Mouse (Mus musculus) midbrain, postnatal 0 days (tissue): ENCODE data around the gene Zfp563. TPM values are rescaled to one million over a fixed set of nuclear protein-coding genes. Genes with fewer than 3 reads are reported as not detected.

ENCODE experiments used
- ATAC-seq: fragments of 200-750 bp; cut with Nextera tagmentation; 2 replicates; pipeline ENCODE4 v1.8.0; 2017; ENCODE audit warnings: moderate number of reproducible peaks, mild to moderate bottlenecking, moderate TSS enrichment, moderate library complexity; ENCODE audit not compliant: low FRiP score
- DNase-seq: peaks from one replicate; pipeline ENCODE4 v3.0.0-alpha.2; 2015; ENCODE audit warnings: low spot score
- H3K27ac ChIP-seq: fragments of 300-500 bp; sonication (generic); 2 replicates; pipeline ENCODE4 v1.5.1; 2014; ENCODE audit warnings: low read depth, mild to moderate bottlenecking, low read length, mixed read lengths
- H3K27me3 ChIP-seq: fragments of 300-500 bp; sonication (generic); 2 replicates; pipeline ENCODE4 v1.6.1; 2014; ENCODE audit warnings: low read length, control low read depth, mixed read lengths; ENCODE audit not compliant: insufficient read depth
- H3K36me3 ChIP-seq: fragments of 300-500 bp; sonication (generic); 2 replicates; pipeline ENCODE4 v1.6.1; 2014; ENCODE audit warnings: low read length, control low read depth, mixed read lengths; ENCODE audit not compliant: insufficient read depth
- H3K4me1 ChIP-seq: fragments of 300-500 bp; sonication (generic); 2 replicates; pipeline ENCODE4 v1.6.1; 2014; ENCODE audit warnings: mild to moderate bottlenecking, control low read depth, antibody characterized with exemption, low read length, mixed read lengths; ENCODE audit not compliant: insufficient read depth
- H3K4me2 ChIP-seq: fragments of 300-500 bp; sonication (generic); 2 replicates; pipeline ENCODE4 v1.6.1; 2014; ENCODE audit warnings: low read depth, mild to moderate bottlenecking, low read length, mixed read lengths; ENCODE audit not compliant: poor library complexity, severe bottlenecking
- H3K4me3 ChIP-seq: fragments of 300-500 bp; sonication (generic); 2 replicates; pipeline ENCODE4 v1.5.1; 2014; ENCODE audit warnings: low read depth, mild to moderate bottlenecking, low read length, moderate library complexity
- H3K9ac ChIP-seq: fragments of 300-500 bp; sonication (generic); replicated peaks from 2 replicates; pipeline ENCODE4 v1.6.1; 2014; ENCODE audit warnings: mild to moderate bottlenecking, low read length, moderate library complexity, mixed read lengths; ENCODE audit not compliant: poor library complexity, severe bottlenecking
- H3K9me3 ChIP-seq: fragments of 300-500 bp; sonication (generic); 2 replicates; pipeline ENCODE4 v1.6.1; 2016; ENCODE audit warnings: low read length, control low read depth
- CTCF ChIP-seq: IDR thresholded peaks from 2 replicates; pipeline ENCODE4 v1.5.1; 2016; ENCODE audit warnings: antibody characterized with exemption, mild to moderate bottlenecking
- whole genome bisulfite sequencing: fragments of 180-500 bp; shearing (Covaris S2); extraction: QIAGEN DNeasy Blood & Tissue Kit; methylation state at CpG from one replicate; pipeline ENCODE4 v1.1.7; 2014; 5-methylcytosine and 5-hydroxymethylcytosine counted together
- polyA plus RNA-seq: library from polyadenylated mRNA; unstranded; fragments of >200 nt; fragmentation: Nextera tagmentation; extraction: Ambion mirVana; gene quantifications from 2 replicates; pipeline ENCODE4 v1.2.1, GENCODE M21; 2015
- total RNA-seq: library from RNA; depleted of rRNA; stranded (reverse); fragments of >200 nt; gene quantifications from 2 replicates; pipeline ENCODE4 v1.2.3, GENCODE M21; 2014; rRNA removed

The Zfp563 gene
- total and polyA plus RNA-seq, 2 experiments from 2014 or later: 11.7 to 21.9 TPM

GRCm38 (mm10) chr17:33092391-33093193 lies 3.5 kb downstream of the Zfp563 start:
- Histone ChIP-seq H3K36me3 (no peaks in the 10 kb centered on the region), H3K4me1 (peaks cover 4% of the 10 kb centered on the region; the same call in 1 of the 2 replicates), H3K27me3 (no peaks in the 10 kb centered on the region), H3K9me3 (no peaks in the 10 kb centered on the region), H3K9ac (peak overlapping the region; percentile 85), H3K27ac (peak overlapping the region; percentile 91), H3K4me3 (peak overlapping the region; percentile 71), H3K4me2 (peak overlapping the region; percentile 49)
- ATAC-seq (peak; percentile 77), DNase-seq (peak; percentile 88)
- TF ChIP-seq CTCF: no peak
- under 1% methylated on average over 31 of the region's 31 CpGs for WGBS

- Histone ChIP-seq H3K4me2 (no peak overlapping the region), H3K36me3 (no peaks in the 10 kb centered on the region), H3K4me1 (no peaks in the 10 kb centered on the region), H3K27ac (no peak overlapping the region), H3K27me3 (no peaks in the 10 kb centered on the region), H3K9me3 (no peaks in the 10 kb centered on the region), H3K4me3 (no peak overlapping the region), H3K9ac (no peak overlapping the region)
- ATAC-seq (no peak), DNase-seq (no peak)
- 94% methylated on average over 2 of the region's 2 CpGs for WGBS
- no peak for TF ChIP-seq CTCF
Observed at GRCm38 (mm10) chr17:33097396-33097795, 8.3 kb downstream of the Zfp563 start.

- Histone ChIP-seq H3K27me3 (no peaks in the 10 kb centered on the region), H3K9ac (no peak overlapping the region), H3K36me3 (no peaks in the 10 kb centered on the region), H3K27ac (no peak overlapping the region), H3K4me3 (no peak overlapping the region), H3K9me3 (no peaks in the 10 kb centered on the region), H3K4me2 (no peak overlapping the region), H3K4me1 (no peaks in the 10 kb centered on the region)
- no peak for TF ChIP-seq CTCF
- DNase-seq (no peak), ATAC-seq (no peak)
Observed at GRCm38 (mm10) chr17:33124546-33124945, 35.4 kb downstream of the Zfp563 start.

- Histone ChIP-seq H3K27ac (no peak overlapping the region), H3K27me3 (no peaks in the 10 kb centered on the region), H3K4me2 (no peak overlapping the region), H3K4me1 (no peaks in the 10 kb centered on the region), H3K36me3 (no peaks in the 10 kb centered on the region), H3K9ac (no peak overlapping the region), H3K4me3 (no peak overlapping the region), H3K9me3 (no peaks in the 10 kb centered on the region)
- no peak for TF ChIP-seq CTCF
- 56% methylated on average over 2 of the region's 2 CpGs for WGBS
- no peak for DNase-seq
- no peak for ATAC-seq
Observed at GRCm38 (mm10) chr17:33126257-33126656, 37.1 kb downstream of the Zfp563 start.

GRCm38 (mm10) chr17:33139261-33139820 lies 50.2 kb downstream of the Zfp563 start, which contains the start of gene Morc2b:
TSS of gene Morc2b (minus strand) at chr17:33139683.
- Histone ChIP-seq H3K27me3 (no peaks in the 10 kb centered on the region), H3K4me1 (no peaks in the 10 kb centered on the region), H3K27ac (no peak within 1 kb of the TSS), H3K9me3 (peaks cover 17% of the 10 kb centered on the region), H3K4me2 (no peak within 1 kb of the TSS), H3K4me3 (no peak within 1 kb of the TSS), H3K36me3 (no peaks in the 10 kb centered on the region), H3K9ac (no peak within 1 kb of the TSS)
- ATAC-seq: no peak
- DNase-seq: no peak
- 77% methylated on average over 18 of the region's 18 CpGs for whole genome bisulfite sequencing
- no peak for TF ChIP-seq CTCF

Other genes starting within 250 kb of the Zfp563 start
- gene Zfp870, start 197.7 kb upstream of the Zfp563 start, total RNA-seq: 6.7 and 8.1 TPM in 2 replicates
- 4.9 and 5.8 TPM in 2 replicates for gene Zfp870, start 197.7 kb upstream of the Zfp563 start, polyA plus RNA-seq
- gene Cyp4f14, start 172.0 kb upstream of the Zfp563 start, total RNA-seq: 1.2 TPM in 2 replicates
- gene Cyp4f14, start 172.0 kb upstream of the Zfp563 start, polyA plus RNA-seq: 0.56 and 0.77 TPM in 2 replicates
- 8.9 and 15.1 TPM in 2 replicates for gene Cyp4f13, start 141.9 kb upstream of the Zfp563 start, total RNA-seq
- gene Cyp4f13, start 141.9 kb upstream of the Zfp563 start, polyA plus RNA-seq: 8.0 and 8.7 TPM in 2 replicates
- 4.2 and 5.7 TPM in 2 replicates for gene Zfp472, start 123.5 kb upstream of the Zfp563 start, total RNA-seq
- 6.1 TPM in 2 replicates for gene Zfp472, start 123.5 kb upstream of the Zfp563 start, polyA plus RNA-seq
- 9.9 and 15.7 TPM in 2 replicates for gene Zfp952, start 96.2 kb upstream of the Zfp563 start, total RNA-seq
- gene Zfp952, start 96.2 kb upstream of the Zfp563 start, polyA plus RNA-seq: 12.1 TPM in 2 replicates
- gene Zfp763, start 55.9 kb upstream of the Zfp563 start, total RNA-seq: 10.8 and 20.8 TPM in 2 replicates
- 18.2 and 19.7 TPM in 2 replicates for gene Zfp763, start 55.9 kb upstream of the Zfp563 start, polyA plus RNA-seq
- gene 4921501E09Rik, start 21.3 kb upstream of the Zfp563 start, total RNA-seq: not detected in 2 replicates
- gene 4921501E09Rik, start 21.3 kb upstream of the Zfp563 start, polyA plus RNA-seq: not detected in 2 replicates
- gene Morc2b, start 50.4 kb downstream of the Zfp563 start, total RNA-seq: 0.09 and 0.11 TPM in 2 replicates
- gene Morc2b, start 50.4 kb downstream of the Zfp563 start, polyA plus RNA-seq: 0.15 and 0.27 TPM in 2 replicates
- not detected in 2 replicates for gene Olfr55, start 79.1 kb downstream of the Zfp563 start, total RNA-seq
- gene Olfr55, start 79.1 kb downstream of the Zfp563 start, polyA plus RNA-seq: not detected in 2 replicates
- gene Olfr239, start 102.0 kb downstream of the Zfp563 start, total RNA-seq: not detected in 2 replicates
- not detected in 2 replicates for gene Olfr239, start 102.0 kb downstream of the Zfp563 start, polyA plus RNA-seq
- gene Olfr1564, start 132.4 kb downstream of the Zfp563 start, total RNA-seq: 0.22 TPM in 1 of 2 replicates, not detected in the other
- gene Olfr1564, start 132.4 kb downstream of the Zfp563 start, polyA plus RNA-seq: not detected in 2 replicates
- gene Zfp955a, start 165.8 kb downstream of the Zfp563 start, total RNA-seq: 13.9 and 20.6 TPM in 2 replicates
- 20.1 and 20.4 TPM in 2 replicates for gene Zfp955a, start 165.8 kb downstream of the Zfp563 start, polyA plus RNA-seq
- gene Olfr63, start 175.4 kb downstream of the Zfp563 start, total RNA-seq: not detected in 2 replicates
- gene Olfr63, start 175.4 kb downstream of the Zfp563 start, polyA plus RNA-seq: not detected in 2 replicates
- 17.2 and 21.0 TPM in 2 replicates for gene Zfp955b, start 200.2 kb downstream of the Zfp563 start, total RNA-seq
- 16.2 and 16.7 TPM in 2 replicates for gene Zfp955b, start 200.2 kb downstream of the Zfp563 start, polyA plus RNA-seq